Comparison of ENCODE assay signal across 23 mouse cellular contexts in genomic region chr2:129871246-129871645, GRCm38 (mm10).
DNase-seq lines count a peak whose midpoint lies in the region; ATAC-seq and TF ChIP-seq lines count a peak whose summit lies in the region.
"Had no signal": no experiment of that assay in that cellular context is flagged by ENCODE, and none has a peak within 500 bp of the region (broad histone marks: within the 10 kb centered on the region; RNA-seq: fewer than 3 reads in every experiment).

No protein-coding gene starts in this region.

- WGBS in heart, embryonic 11.5 days (ENCODE audit: insufficient replicate concordance): 67% methylated on average over 5 of the region's 5 CpGs
- WGBS in midbrain, embryonic 11.5 days: 95% methylated on average over 5 of the region's 5 CpGs
- 89% methylated on average over 5 of the region's 5 CpGs for WGBS in forebrain, postnatal 0 days

- H3K27me3 ChIP-seq in heart, embryonic 11.5 days (ENCODE audit: control insufficient read depth, insufficient read depth, low read length): no peaks in the 10 kb centered on the region
- no peaks in the 10 kb centered on the region for H3K27me3 ChIP-seq in midbrain, embryonic 11.5 days (ENCODE audit: control insufficient read depth, insufficient read depth, low read length)
- no peaks in the 10 kb centered on the region for H3K27me3 ChIP-seq in forebrain, postnatal 0 days (ENCODE audit: insufficient read depth, low read length)
- H3K27me3 ChIP-seq: intestine, embryonic 15.5 days; liver, embryonic 15.5 days; midbrain, embryonic 15.5 days; neural tube, embryonic 12.5 days had no signal

- peaks cover 7% of the 10 kb centered on the region; the same call in 1 of the 2 replicates for H3K4me1 ChIP-seq in heart, embryonic 11.5 days (ENCODE audit: control insufficient read depth, insufficient read depth, low read length)
- H3K4me1 ChIP-seq in midbrain, embryonic 11.5 days (ENCODE audit: control insufficient read depth, insufficient read depth, low read length): no peaks in the 10 kb centered on the region
- H3K4me1 ChIP-seq in forebrain, postnatal 0 days (ENCODE audit: insufficient read depth): no peaks in the 10 kb centered on the region
- H3K4me1 ChIP-seq: embryonic facial prominence, embryonic 10.5 days; intestine, embryonic 15.5 days; limb, embryonic 10.5 days; liver, embryonic 15.5 days; midbrain, embryonic 15.5 days had no signal

- ATAC-seq in heart, embryonic 11.5 days (replicated peaks; ENCODE audit: insufficient number of reproducible peaks, low FRiP score, low TSS enrichment): no peak
- no peak for ATAC-seq in midbrain, embryonic 11.5 days (ENCODE audit: low FRiP score)
- no peak for ATAC-seq in forebrain, postnatal 0 days
- ATAC-seq: forebrain, embryonic 16.5 days; hindbrain, embryonic 16.5 days; intestine, embryonic 15.5 days; midbrain, embryonic 15.5 days had no signal

- DNase-seq in heart, adult 9 months (ENCODE audit: low spot score in 2 of 2): no peak
- DNase-seq in R1 (ENCODE audit: low read depth, low spot score) (peak; percentile 39), ZHBTc4 (ENCODE audit: low read depth, low spot score) (peak; percentile 23)
- DNase-seq in heart, postnatal 10 days: peak; percentile 31 to 43
- no peak for DNase-seq in midbrain, embryonic 11.5 days (ENCODE audit: low spot score, missing footprints)
- DNase-seq in forebrain, postnatal 0 days: no peak
- DNase-seq: cerebellum, adult 11 months; cerebellum, adult 9-11 months; gastrocnemius, postnatal 14 days; kidney, adult 8-10 months; kidney, postnatal 10 days; liver; lung, postnatal 4 days; thymus, postnatal 14 days had no signal

- TF ChIP-seq CTCF in forebrain, postnatal 0 days (IDR thresholded peaks at IDR 0.05; ENCODE audit: low read depth): no peak

- no peaks in the 10 kb centered on the region for H3K36me3 ChIP-seq in heart, embryonic 11.5 days (ENCODE audit: control insufficient read depth, insufficient read depth, low read length)
- H3K36me3 ChIP-seq in midbrain, embryonic 11.5 days (ENCODE audit: control insufficient read depth, insufficient read depth, low read length): no peaks in the 10 kb centered on the region
- H3K36me3 ChIP-seq in forebrain, postnatal 0 days (ENCODE audit: insufficient read depth): no peaks in the 10 kb centered on the region
- H3K36me3 ChIP-seq: embryonic facial prominence, embryonic 10.5 days; intestine, embryonic 15.5 days; limb, embryonic 10.5 days; liver, embryonic 15.5 days; midbrain, embryonic 15.5 days; neural tube, embryonic 12.5 days had no signal

- no peaks in the 10 kb centered on the region for H3K9me3 ChIP-seq in heart, embryonic 11.5 days (replicated peaks; ENCODE audit: control insufficient read depth, low read length)
- H3K9me3 ChIP-seq in midbrain, embryonic 11.5 days (ENCODE audit: control insufficient read depth, low read length): no peaks in the 10 kb centered on the region
- H3K9me3 ChIP-seq in forebrain, postnatal 0 days (ENCODE audit: low read length): no peaks in the 10 kb centered on the region
- H3K9me3 ChIP-seq: embryonic facial prominence, embryonic 10.5 days; intestine, embryonic 15.5 days; limb, embryonic 10.5 days; liver, embryonic 15.5 days; midbrain, embryonic 15.5 days; neural tube, embryonic 12.5 days had no signal

- no peak overlapping the region for H3K4me2 ChIP-seq in heart, embryonic 11.5 days
- H3K4me2 ChIP-seq in midbrain, embryonic 11.5 days: no peak overlapping the region
- H3K4me2 ChIP-seq in forebrain, postnatal 0 days (ENCODE audit: low read depth): no peak overlapping the region
- H3K4me2 ChIP-seq: intestine, embryonic 15.5 days; liver, embryonic 15.5 days; midbrain, embryonic 15.5 days; neural tube, embryonic 12.5 days had no signal

- H3K9ac ChIP-seq in heart, embryonic 11.5 days (ENCODE audit: low read depth, low read length): no peak overlapping the region
- no peak overlapping the region for H3K9ac ChIP-seq in midbrain, embryonic 11.5 days (ENCODE audit: low read length)
- no peak overlapping the region for H3K9ac ChIP-seq in forebrain, postnatal 0 days
- H3K9ac ChIP-seq: intestine, embryonic 15.5 days; liver, embryonic 15.5 days; midbrain, embryonic 15.5 days; neural tube, embryonic 12.5 days had no signal

- no peak overlapping the region for H3K4me3 ChIP-seq in heart, embryonic 11.5 days (ENCODE audit: low read depth, low read length)
- H3K4me3 ChIP-seq in midbrain, embryonic 11.5 days (ENCODE audit: low read depth, low read length): no peak overlapping the region
- no peak overlapping the region for H3K4me3 ChIP-seq in forebrain, postnatal 0 days (ENCODE audit: low read depth, low read length)
- H3K4me3 ChIP-seq: embryonic facial prominence, embryonic 10.5 days; intestine, embryonic 15.5 days; limb, embryonic 10.5 days; liver, embryonic 15.5 days; midbrain, embryonic 15.5 days; neural tube, embryonic 12.5 days had no signal

- peak overlapping the region; percentile 58 for H3K27ac ChIP-seq in heart, embryonic 11.5 days (ENCODE audit: low read depth, low read length)
- H3K27ac ChIP-seq in midbrain, embryonic 11.5 days (ENCODE audit: low read depth, low read length): no peak overlapping the region
- no peak overlapping the region for H3K27ac ChIP-seq in forebrain, postnatal 0 days (ENCODE audit: low read depth, low read length)
- H3K27ac ChIP-seq: embryonic facial prominence, embryonic 10.5 days; intestine, embryonic 15.5 days; limb, embryonic 10.5 days; liver, embryonic 15.5 days; midbrain, embryonic 15.5 days; neural tube, embryonic 12.5 days had no signal

- intact Hi-C loops in heart, postnatal 10 days (cut with DNase I): loop anchor here (5.0 kb wide), 1 partner anchor 154 kb away; no protein-coding TSS in a partner anchor

Comparison
In these comparisons a context has a peak if more than half of its experiments do, and no peak if none do; other contexts are left out.
1. DNase-seq: peak in R1 (single experiment), ZHBTc4 (single experiment) and heart, postnatal 10 days (2 of 2); none in heart, adult 9 months (0 of 2), midbrain, embryonic 11.5 days (single experiment) and forebrain, postnatal 0 days (single experiment).